Mouse (Mus musculus) common myeloid progenitor, adult 5-6 weeks (primary cell): ENCODE measurements at regions not wholly inside any gene's neighbourhood (a gene's known extent, or its start where the extent isn't known, plus 50 kb on each side); places are given as distances from the start of the nearest gene placed in this dataset.
A peak's percentile ranks its signal among the peaks of the same experiment; 100 is the strongest.

Source experiments
- ATAC-seq: replicated peaks from 2 replicates; pipeline ENCODE4 v1.8.0; 2016; ENCODE audit warnings: low read depth, mild to moderate bottlenecking, moderate TSS enrichment, inconsistent platforms; ENCODE audit not compliant: poor library complexity, severe bottlenecking

DNA sequence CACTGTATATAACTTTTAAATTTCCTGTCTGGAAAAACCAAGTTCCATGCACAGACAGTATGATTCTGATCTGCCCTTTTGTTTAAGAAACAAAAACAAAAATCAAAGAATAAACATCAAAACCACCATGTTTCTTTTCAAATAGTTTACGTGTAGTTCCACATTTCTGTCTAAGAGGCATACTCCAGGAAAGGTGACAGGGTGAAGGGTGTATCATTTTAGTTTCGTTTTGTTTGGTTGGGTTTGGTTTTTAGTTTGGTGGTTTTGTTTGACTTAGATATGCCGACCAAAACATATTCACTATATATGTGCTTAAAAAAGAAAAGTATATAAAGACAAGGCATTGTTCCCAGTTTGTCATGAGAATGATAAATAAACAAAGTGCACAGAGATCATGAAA, 524.9 kb downstream of the Adgrl2 start:
- no peak for ATAC-seq

DNA sequence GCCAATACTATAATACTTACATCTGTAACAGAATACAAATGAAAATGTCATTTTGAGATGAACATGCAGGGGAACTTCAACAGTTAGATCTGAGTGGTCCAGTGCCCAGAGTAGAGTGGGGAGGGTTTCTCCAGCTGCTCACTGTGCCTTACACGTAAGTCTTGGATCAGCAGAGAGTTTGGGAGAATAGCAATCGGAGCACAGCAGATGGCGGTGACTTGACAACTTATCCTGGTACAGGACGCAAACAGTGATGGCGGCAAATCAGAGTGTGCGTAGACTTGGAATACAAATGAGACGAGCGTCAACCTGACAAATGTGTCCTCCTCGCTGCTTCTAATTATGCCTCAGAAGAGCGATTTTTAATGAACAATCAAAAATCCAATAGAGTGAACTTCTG, 527.6 kb downstream of the Adgrl2 start:
- ATAC-seq, result no peak

GRCm38 (mm10) chr3:148448888-148449287, 541.5 kb downstream of the Adgrl2 start:
- ATAC-seq, result no peak

GRCm38 (mm10) chr3:148448465-148448864, 541.9 kb downstream of the Adgrl2 start:
- ATAC-seq, result no peak

- no peak for ATAC-seq
These were observed 543.5 kb downstream of the Adgrl2 start for GRCm38 (mm10) chr3:148446845-148447244.

GRCm38 (mm10) chr3:148443012-148443411, 547.3 kb downstream of the Adgrl2 start:
- no peak for ATAC-seq

DNA sequence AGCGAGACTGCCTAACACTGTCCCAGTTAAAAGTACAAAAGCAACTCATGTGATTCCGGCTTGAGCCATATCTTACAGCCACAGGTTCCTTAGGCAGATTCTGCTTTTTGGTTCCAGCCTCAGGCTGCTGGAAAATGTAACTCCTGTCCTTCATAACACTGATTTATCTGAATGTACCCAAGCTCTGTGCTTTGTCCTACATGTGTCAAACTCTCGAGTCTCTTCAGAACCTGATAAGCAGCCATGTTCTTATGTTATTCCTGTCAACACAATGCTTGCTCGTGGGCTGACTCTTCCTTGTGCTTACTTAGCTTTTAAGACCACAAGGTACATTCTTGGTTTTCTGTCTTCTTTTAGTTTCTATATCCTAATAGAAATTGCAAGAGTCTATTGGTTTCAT, 556.3 kb downstream of the Adgrl2 start:
- no peak for ATAC-seq

DNA sequence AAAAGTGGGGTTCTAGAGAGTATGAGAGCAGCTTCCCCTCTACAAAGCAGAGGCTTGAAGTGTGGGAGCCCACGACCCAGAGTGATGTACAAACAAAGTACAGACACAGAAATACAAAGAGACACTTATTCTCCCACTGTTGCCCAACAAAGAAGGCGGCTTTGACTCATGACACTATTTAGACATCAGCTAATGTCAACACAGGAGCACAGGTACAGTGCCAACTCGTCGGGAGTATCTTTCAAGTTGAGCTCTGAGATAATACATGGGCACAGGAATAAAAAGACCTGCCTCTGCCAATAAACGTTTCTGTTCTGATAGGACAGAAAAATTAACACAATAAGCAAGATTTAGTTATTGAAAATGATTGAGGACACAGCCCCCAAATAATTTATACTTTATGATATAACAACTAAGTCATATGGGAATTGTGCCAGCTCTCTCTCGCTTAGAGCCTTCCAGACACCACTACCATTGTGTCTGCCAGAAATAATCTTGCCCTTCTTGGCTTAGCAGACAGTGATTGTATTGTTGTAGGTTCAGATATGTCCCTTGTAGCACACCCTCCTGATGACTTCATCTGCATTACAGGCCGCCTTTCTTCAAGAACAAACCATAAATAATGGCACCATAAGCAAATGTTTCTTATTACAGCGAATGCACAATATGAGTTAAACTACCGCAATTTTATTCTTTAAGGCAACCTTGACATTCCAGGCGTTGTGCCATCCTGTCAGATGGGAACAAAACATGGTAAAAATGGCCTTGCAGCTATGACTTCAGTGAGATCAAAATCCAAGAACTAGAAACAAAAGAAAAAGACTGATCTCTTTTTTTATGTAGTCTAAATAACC, 561.1 kb downstream of the Adgrl2 start:
- no peak for ATAC-seq

- no peak for ATAC-seq
These were observed 566.3 kb downstream of the Adgrl2 start for GRCm38 (mm10) chr3:148424089-148424488.

DNA sequence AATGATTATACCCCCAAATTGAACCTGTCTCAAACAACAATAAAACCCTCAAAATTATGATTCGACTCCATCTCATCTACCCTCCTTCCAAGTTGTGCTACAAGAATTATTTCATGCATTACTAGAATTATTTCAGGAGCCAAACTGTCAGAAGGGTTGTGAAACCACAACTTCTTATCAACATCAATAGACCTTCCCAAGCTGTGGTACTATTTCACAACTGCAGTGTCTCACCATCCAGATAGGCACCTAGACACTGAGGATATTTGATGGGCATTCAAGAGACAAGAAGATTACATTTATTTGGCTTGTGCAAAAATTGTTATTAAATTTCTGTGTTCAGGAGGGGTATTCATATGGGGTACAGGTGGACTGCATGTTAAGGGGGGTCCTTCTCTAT, 567.0 kb downstream of the Adgrl2 start:
- ATAC-seq, result peak; percentile 55

DNA sequence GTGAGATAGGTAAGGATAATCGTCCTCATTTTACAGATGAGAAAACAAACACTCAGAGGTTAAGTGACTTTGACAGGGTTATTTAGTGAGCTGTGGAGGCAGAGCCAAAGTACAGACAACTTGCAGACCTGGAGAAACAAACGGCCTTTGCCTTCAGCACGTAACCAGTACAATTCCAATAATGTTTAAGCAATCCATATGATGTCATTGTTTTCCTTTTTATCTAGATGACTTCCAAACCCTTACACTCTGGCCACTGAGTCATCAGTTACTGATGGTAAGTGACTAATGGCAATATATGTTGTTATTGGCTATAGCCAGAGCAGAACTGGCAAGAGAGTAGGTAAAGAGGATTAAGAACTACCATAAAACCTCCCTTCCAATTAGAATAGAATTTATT, 567.6 kb downstream of the Adgrl2 start:
- no peak for ATAC-seq

DNA sequence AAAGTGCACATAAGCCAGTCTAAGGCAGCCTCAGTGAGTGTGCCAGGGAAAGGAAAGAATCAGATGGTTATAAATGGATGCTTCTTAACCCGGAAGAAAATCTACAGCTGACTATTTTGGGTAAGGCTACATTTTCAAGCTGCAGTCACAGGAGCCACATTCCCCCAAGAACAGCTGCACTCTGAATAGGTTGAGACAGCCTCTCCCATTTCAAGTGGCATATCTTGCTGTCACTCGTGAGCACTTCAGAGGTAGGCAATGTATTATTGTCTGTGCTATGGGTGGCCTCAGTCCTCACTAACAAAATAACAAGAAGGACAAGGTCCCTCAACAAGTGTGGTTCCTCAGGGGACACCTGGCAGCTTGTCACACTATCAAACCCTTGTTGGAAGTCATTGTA, 568.1 kb downstream of the Adgrl2 start:
- no peak for ATAC-seq

DNA sequence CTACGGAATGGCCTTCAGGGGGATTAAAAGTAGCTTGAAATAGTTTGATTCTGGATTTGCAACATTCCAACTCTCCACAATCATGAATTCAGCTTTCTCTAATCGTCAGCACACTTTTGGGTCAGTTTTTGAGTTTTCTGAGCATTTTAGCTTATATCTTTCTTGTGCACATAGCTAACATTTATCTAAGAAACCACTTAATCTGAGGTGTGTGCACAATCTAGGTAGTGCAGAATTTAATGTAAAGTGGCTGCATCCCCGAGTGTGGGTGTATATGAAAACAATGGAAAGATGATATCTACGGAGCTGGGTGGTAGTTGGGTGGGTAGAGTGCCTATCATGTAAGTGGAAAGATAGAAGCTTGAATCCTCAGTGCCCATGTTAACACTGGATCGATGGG, 570.1 kb downstream of the Adgrl2 start:
- ATAC-seq, result no peak

GRCm38 (mm10) chr3:148419462-148420074, 570.8 kb downstream of the Adgrl2 start:
- peak; percentile 48 for ATAC-seq

GRCm38 (mm10) chr3:148418067-148418466, 572.3 kb downstream of the Adgrl2 start:
- peak; percentile 65 for ATAC-seq

- no peak for ATAC-seq
These were observed 574.9 kb downstream of the Adgrl2 start for GRCm38 (mm10) chr3:148415443-148415842.

DNA sequence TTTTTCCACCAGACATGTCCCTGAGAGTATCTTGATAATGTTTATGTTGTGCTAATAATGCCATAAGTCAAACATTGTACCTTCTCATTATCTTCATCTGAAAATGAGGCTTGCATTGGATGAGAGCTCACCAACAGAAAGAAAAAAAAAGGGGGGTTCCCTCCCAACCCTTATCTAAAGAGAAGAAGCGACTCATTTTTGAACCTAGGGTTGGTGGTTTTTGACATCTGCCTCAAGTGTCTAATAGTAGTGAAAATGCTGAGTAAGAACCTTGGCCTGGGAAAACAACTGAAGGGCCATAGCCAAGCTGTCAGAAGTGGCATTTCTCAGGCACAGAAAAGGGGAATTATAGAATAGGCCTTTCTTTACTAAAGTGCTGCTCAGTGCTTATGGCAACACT, 577.3 kb downstream of the Adgrl2 start:
- peak; percentile 70 for ATAC-seq

DNA sequence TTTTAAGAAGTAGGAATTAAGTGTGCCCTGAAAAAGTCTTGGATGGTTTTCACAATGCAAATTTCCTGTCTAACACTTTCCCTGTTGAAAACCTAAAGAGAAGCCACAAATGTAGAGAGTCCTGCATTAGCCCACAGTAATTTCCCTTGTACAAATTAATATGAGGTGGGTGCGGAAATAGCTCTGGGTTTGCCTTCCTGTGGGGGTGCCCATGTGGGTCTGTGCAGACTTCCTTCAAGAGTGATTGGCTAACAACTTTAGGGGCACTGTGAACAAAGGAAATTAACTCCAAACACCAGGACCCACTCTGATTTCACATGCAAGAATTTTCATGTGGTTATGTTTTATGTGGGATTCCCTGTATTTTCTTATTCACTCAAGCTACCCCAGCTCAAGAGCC, 578.2 kb downstream of the Adgrl2 start:
- ATAC-seq, result peak; percentile 76

GRCm38 (mm10) chr3:148398349-148398748, 592.0 kb downstream of the Adgrl2 start:
- no peak for ATAC-seq

GRCm38 (mm10) chr3:148387550-148387949, 602.8 kb downstream of the Adgrl2 start:
- ATAC-seq, result peak; percentile 78

GRCm38 (mm10) chr3:148385712-148386111, 604.6 kb downstream of the Adgrl2 start:
- no peak for ATAC-seq

DNA sequence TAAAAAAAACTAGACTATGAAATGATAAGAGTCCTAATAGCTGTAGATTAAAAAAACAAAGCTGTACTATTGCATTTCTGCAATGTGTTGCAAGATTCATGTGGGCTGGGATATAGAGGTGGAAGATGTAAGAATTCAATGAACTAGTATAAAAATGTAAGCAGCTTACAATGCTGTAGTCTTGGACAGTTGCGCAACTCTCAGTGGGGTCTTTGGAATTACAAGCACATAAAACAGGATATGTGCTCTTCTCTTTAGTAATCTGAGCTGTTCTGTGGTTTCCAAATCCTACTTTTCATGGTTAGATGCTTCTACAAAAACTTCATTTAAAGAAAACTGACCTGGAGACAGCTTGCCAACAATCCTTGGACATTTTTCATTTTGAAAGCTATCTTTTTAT, 609.3 kb downstream of the Adgrl2 start:
- peak; percentile 62; the same call in 1 of the 2 replicates for ATAC-seq
